Mouse (Mus musculus) 3134 (cell line): ENCODE data around the gene Rpn1.
A peak's percentile ranks its signal among the peaks of the same experiment; 100 is the strongest.

ENCODE experiments used
- DNase-seq: peaks from one replicate; pipeline ENCODE4 v3.0.0-alpha.2; 2011; ENCODE audit warnings: low spot score; ENCODE audit not compliant: insufficient read length; ENCODE audit errors: extremely low read depth

The Rpn1 gene

GRCm38 (mm10) chr6:88065116-88065515, 19.2 kb upstream of the Rpn1 start:
- peak; percentile 20 for DNase-seq

GRCm38 (mm10) chr6:88065968-88066367, 18.3 kb upstream of the Rpn1 start:
- no peak for DNase-seq

GRCm38 (mm10) chr6:88067722-88068121, 16.6 kb upstream of the Rpn1 start:
- no peak for DNase-seq

GRCm38 (mm10) chr6:88068739-88069138, 15.5 kb upstream of the Rpn1 start:
- no peak for DNase-seq

- DNase-seq, result no peak
These were observed 13.8 kb upstream of the Rpn1 start for GRCm38 (mm10) chr6:88070468-88070867.

GRCm38 (mm10) chr6:88071216-88071615, 13.1 kb upstream of the Rpn1 start:
- no peak for DNase-seq

GRCm38 (mm10) chr6:88074752-88075554, 9.3 kb upstream of the Rpn1 start:
- DNase-seq, result peak; percentile 89

GRCm38 (mm10) chr6:88075960-88076517, 8.2 kb upstream of the Rpn1 start:
- no peak for DNase-seq

GRCm38 (mm10) chr6:88083095-88083494, 1.2 kb upstream of the Rpn1 start:
- DNase-seq, result no peak

- DNase-seq, result no peak
These were observed 610 bp upstream of the Rpn1 start for GRCm38 (mm10) chr6:88083672-88084071.

GRCm38 (mm10) chr6:88088971-88089370, 4.7 kb downstream of the Rpn1 start:
- DNase-seq, result no peak

- DNase-seq, result no peak
These were observed 11.1 kb downstream of the Rpn1 start for GRCm38 (mm10) chr6:88095377-88095776.

- DNase-seq, result no peak
These were observed 17.8 kb downstream of the Rpn1 start for GRCm38 (mm10) chr6:88102096-88102495.

GRCm38 (mm10) chr6:88105783-88106611, 21.7 kb downstream of the Rpn1 start:
- DNase-seq, result no peak

GRCm38 (mm10) chr6:88106612-88107123, 22.4 kb downstream of the Rpn1 start:
- no peak for DNase-seq

GRCm38 (mm10) chr6:88107661-88108535, 23.6 kb downstream of the Rpn1 start:
- DNase-seq, result no peak

- DNase-seq, result no peak
These were observed 28.9 kb downstream of the Rpn1 start for GRCm38 (mm10) chr6:88113139-88113538.

- no peak for DNase-seq
These were observed 30.1 kb downstream of the Rpn1 start for GRCm38 (mm10) chr6:88114414-88114813.

GRCm38 (mm10) chr6:88116347-88117183, 32.3 kb downstream of the Rpn1 start:
- DNase-seq, result no peak
